Mouse (Mus musculus) forebrain, embryonic 11.5 days (tissue): ENCODE measurements around the gene Atp8b5. TPM values are rescaled to one million over a fixed set of nuclear protein-coding genes. Genes with fewer than 3 reads are reported as not detected.

Experiments used
- ATAC-seq: fragments of 200-750 bp; cut with Nextera tagmentation; replicated peaks from 2 replicates; pipeline ENCODE4 v1.8.0; 2017; ENCODE audit warnings: moderate TSS enrichment; ENCODE audit not compliant: low FRiP score
- DNase-seq: peaks from one replicate; pipeline ENCODE4 v3.0.0-alpha.2; 2017; ENCODE audit warnings: low spot score
- H3K27ac ChIP-seq: fragments of 300-500 bp; sonication (generic); 2 replicates; pipeline ENCODE4 v1.5.1; 2014; ENCODE audit warnings: low read depth, low read length
- H3K27me3 ChIP-seq: fragments of 300-500 bp; sonication (generic); 2 replicates; pipeline ENCODE4 v1.6.1; 2014; ENCODE audit warnings: mild to moderate bottlenecking, low read length, mixed read lengths; ENCODE audit not compliant: control insufficient read depth, insufficient read depth
- H3K36me3 ChIP-seq: fragments of 300-500 bp; sonication (generic); 2 replicates; pipeline ENCODE4 v1.6.1; 2014; ENCODE audit warnings: mild to moderate bottlenecking, low read length, moderate library complexity, mixed read lengths; ENCODE audit not compliant: control insufficient read depth, insufficient read depth
- H3K4me1 ChIP-seq: fragments of 300-500 bp; sonication (generic); replicated peaks from 2 replicates; pipeline ENCODE4 v1.6.1; 2014; ENCODE audit warnings: low read length, mixed read lengths; ENCODE audit not compliant: control insufficient read depth, insufficient read depth
- H3K4me2 ChIP-seq: fragments of 300-500 bp; sonication (generic); 2 replicates; pipeline ENCODE4 v1.6.1; 2014; ENCODE audit warnings: low read depth, mild to moderate bottlenecking, low read length, moderate library complexity, mixed read lengths; ENCODE audit not compliant: severe bottlenecking
- H3K4me3 ChIP-seq: fragments of 300-500 bp; sonication (generic); 2 replicates; pipeline ENCODE4 v1.5.1; 2014; ENCODE audit warnings: low read depth, low read length
- H3K9ac ChIP-seq: fragments of 300-500 bp; sonication (generic); 2 replicates; pipeline ENCODE4 v1.6.1; 2014; ENCODE audit warnings: low read length
- H3K9me3 ChIP-seq: fragments of 300-500 bp; sonication (generic); 2 replicates; pipeline ENCODE4 v1.6.1; 2016; ENCODE audit warnings: low read length, mixed read lengths; ENCODE audit not compliant: control insufficient read depth
- WGBS: fragments of 180-500 bp; shearing (Covaris S2); extraction: QIAGEN DNeasy Blood & Tissue Kit; methylation state at CpG from one replicate; pipeline ENCODE4 v1.1.7; 2014; 5-methylcytosine and 5-hydroxymethylcytosine counted together
- polyA plus RNA-seq: library from polyadenylated mRNA; unstranded; fragments of >200 nt; fragmentation: Nextera tagmentation; extraction: Ambion mirVana; gene quantifications from 2 replicates; pipeline ENCODE4 v1.2.1, GENCODE M21; 2014

Gene Atp8b5
- polyA plus RNA-seq, 1 experiment from 2014 or later: 0.60 TPM

DNA sequence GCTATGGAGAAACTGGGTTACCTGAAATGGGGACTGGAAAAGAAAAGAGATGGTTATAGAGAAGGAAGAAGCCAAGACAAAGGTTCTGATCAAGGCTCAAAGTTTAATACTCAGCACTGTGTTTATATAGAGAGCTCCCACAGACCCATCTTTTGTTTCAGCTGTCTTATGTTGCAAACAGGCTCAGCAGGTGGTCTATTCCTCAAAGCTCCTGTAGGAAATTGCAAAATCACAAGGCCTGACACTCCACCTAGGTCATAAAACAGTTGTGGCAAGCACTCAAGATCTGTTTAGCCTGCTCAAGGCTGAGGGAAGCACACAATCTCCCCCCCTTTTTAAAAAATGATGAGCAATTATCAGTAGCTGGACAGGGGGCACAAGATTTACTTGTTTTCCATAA is 69.2 kb downstream of the Atp8b5 start:
- H3K36me3 ChIP-seq: no peaks in the 10 kb centered on the region
- DNase-seq (no peak), ATAC-seq (no peak)
- H3K9me3 ChIP-seq: peaks cover 5% of the 10 kb centered on the region
- H3K27ac ChIP-seq: no peak overlapping the region
- no peak overlapping the region for H3K4me3 ChIP-seq
- H3K4me2 ChIP-seq: no peak overlapping the region
- H3K4me1 ChIP-seq: no peaks in the 10 kb centered on the region
- H3K27me3 ChIP-seq: no peaks in the 10 kb centered on the region
- H3K9ac ChIP-seq: no peak overlapping the region

GRCm38 (mm10) chr4:43340096-43340804 is 73.3 kb downstream of the Atp8b5 start:
- Histone ChIP-seq H3K36me3 (no peaks in the 10 kb centered on the region), H3K27me3 (no peaks in the 10 kb centered on the region), H3K4me2 (no peak overlapping the region), H3K9me3 (peaks cover 5% of the 10 kb centered on the region), H3K4me3 (no peak overlapping the region), H3K27ac (no peak overlapping the region), H3K9ac (no peak overlapping the region), H3K4me1 (no peaks in the 10 kb centered on the region)
- 85% methylated on average over 4 of the region's 4 CpGs for WGBS
- ATAC-seq (no peak), DNase-seq (no peak)

- no peak for ATAC-seq
- Histone ChIP-seq H3K4me2 (no peak overlapping the region), H3K27ac (no peak overlapping the region), H3K4me3 (no peak overlapping the region), H3K9me3 (peaks cover 4% of the 10 kb centered on the region), H3K27me3 (no peaks in the 10 kb centered on the region), H3K4me1 (no peaks in the 10 kb centered on the region), H3K36me3 (no peaks in the 10 kb centered on the region), H3K9ac (no peak overlapping the region)
- 52% methylated on average over 7 of the region's 7 CpGs for WGBS
- no peak for DNase-seq
Observed at GRCm38 (mm10) chr4:43341276-43341891, 74.4 kb downstream of the Atp8b5 start.

GRCm38 (mm10) chr4:43342443-43342842 is 75.5 kb downstream of the Atp8b5 start:
- no peaks in the 10 kb centered on the region for H3K27me3 ChIP-seq
- no peaks in the 10 kb centered on the region for H3K4me1 ChIP-seq
- H3K9me3 ChIP-seq: no peaks in the 10 kb centered on the region
- H3K36me3 ChIP-seq: no peaks in the 10 kb centered on the region
- ATAC-seq (no peak), DNase-seq (no peak)
- no peak overlapping the region for H3K4me2 ChIP-seq
- H3K4me3 ChIP-seq: no peak overlapping the region
- no peak overlapping the region for H3K9ac ChIP-seq
- no peak overlapping the region for H3K27ac ChIP-seq
- 94% methylated on average over 10 of the region's 10 CpGs for WGBS

DNA sequence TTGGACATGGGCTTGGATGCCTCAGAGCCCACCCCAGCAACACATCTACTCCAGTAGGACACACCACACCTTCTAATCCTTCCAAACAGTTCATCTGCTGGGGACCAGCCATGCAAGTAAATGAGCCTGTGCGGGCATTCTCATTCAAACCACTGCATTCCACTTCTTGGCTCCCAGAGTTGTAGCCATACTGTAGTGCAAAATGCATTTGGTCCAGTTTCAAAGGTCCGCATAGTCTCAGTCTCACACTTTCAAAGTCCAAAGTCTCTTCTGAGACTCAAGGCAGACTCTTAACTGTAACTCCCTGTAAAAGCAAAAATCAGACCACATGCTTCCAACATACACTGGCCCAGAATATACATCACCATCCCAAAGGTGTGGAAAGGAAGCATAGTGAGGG is 78.0 kb downstream of the Atp8b5 start:
- WGBS: 84% methylated on average over 2 of the region's 2 CpGs
- H3K4me1 ChIP-seq: no peaks in the 10 kb centered on the region
- no peak for ATAC-seq

GRCm38 (mm10) chr4:43349206-43349605 is 82.2 kb downstream of the Atp8b5 start:
- ATAC-seq: no peak
- DNase-seq: no peak
- no peaks in the 10 kb centered on the region; the same call in 1 of the 2 replicates for H3K9me3 ChIP-seq
- no peak overlapping the region for H3K4me3 ChIP-seq
- no peaks in the 10 kb centered on the region for H3K4me1 ChIP-seq
- whole genome bisulfite sequencing: 87% methylated on average over 5 of the region's 5 CpGs
- no peak overlapping the region for H3K9ac ChIP-seq
- H3K27ac ChIP-seq: no peak overlapping the region
- no peaks in the 10 kb centered on the region for H3K36me3 ChIP-seq
- no peak overlapping the region for H3K4me2 ChIP-seq
- H3K27me3 ChIP-seq: no peaks in the 10 kb centered on the region

More for the DNA sequence above, 78.0 kb downstream of the Atp8b5 start:
- no peak overlapping the region for H3K4me3 ChIP-seq
- H3K9me3 ChIP-seq: no peaks in the 10 kb centered on the region
- DNase-seq: no peak
- H3K27ac ChIP-seq: no peak overlapping the region
- H3K27me3 ChIP-seq: no peaks in the 10 kb centered on the region
- no peak overlapping the region for H3K9ac ChIP-seq
- no peak overlapping the region for H3K4me2 ChIP-seq
- H3K36me3 ChIP-seq: no peaks in the 10 kb centered on the region

DNA sequence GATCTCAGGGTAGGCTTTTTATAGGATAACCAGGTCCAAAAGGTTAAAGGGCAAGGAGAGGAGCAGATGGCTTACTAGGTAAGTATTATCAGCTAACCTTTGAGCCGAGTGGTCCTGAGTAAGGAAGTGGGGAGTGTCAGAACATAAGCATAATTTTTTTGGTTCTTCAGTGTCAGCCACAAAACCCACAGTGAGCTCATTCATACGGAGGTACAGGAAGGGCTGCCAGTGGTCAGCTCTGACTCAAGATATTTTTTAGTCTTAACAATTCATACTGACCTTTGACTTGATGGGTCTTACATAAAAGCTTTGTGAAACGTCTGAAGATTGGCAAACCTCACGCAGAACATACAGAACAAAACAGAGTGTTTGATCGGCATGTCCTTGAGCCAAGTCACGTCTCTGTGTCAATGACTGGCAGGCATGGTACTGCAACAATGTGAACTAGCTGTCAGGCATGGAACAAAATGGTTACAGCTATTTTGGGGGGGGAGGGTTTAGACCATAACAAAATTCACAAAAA is 83.1 kb downstream of the Atp8b5 start:
- H3K27me3 ChIP-seq: no peaks in the 10 kb centered on the region
- H3K36me3 ChIP-seq: no peaks in the 10 kb centered on the region
- 83% methylated on average over 6 of the region's 6 CpGs for WGBS
- no peaks in the 10 kb centered on the region for H3K4me1 ChIP-seq
- ATAC-seq (no peak), DNase-seq (no peak)
- no peak overlapping the region for H3K9ac ChIP-seq
- H3K27ac ChIP-seq: no peak overlapping the region
- H3K9me3 ChIP-seq: no peaks in the 10 kb centered on the region; the same call in 1 of the 2 replicates
- no peak overlapping the region for H3K4me3 ChIP-seq
- no peak overlapping the region for H3K4me2 ChIP-seq

GRCm38 (mm10) chr4:43353662-43354061 is 86.7 kb downstream of the Atp8b5 start:
- H3K27ac ChIP-seq: no peak overlapping the region
- H3K27me3 ChIP-seq: no peaks in the 10 kb centered on the region
- H3K4me1 ChIP-seq: no peaks in the 10 kb centered on the region
- 85% methylated on average over 6 of the region's 6 CpGs for WGBS
- no peaks in the 10 kb centered on the region for H3K36me3 ChIP-seq
- H3K9ac ChIP-seq: no peak overlapping the region
- DNase-seq (no peak), ATAC-seq (no peak)
- H3K9me3 ChIP-seq: no peaks in the 10 kb centered on the region; the same call in 1 of the 2 replicates
- no peak overlapping the region for H3K4me2 ChIP-seq
- H3K4me3 ChIP-seq: no peak overlapping the region
